Mouse (Mus musculus): Measurements from ENCODE around the gene Mgst3.

Mgst3 gene

DNA sequence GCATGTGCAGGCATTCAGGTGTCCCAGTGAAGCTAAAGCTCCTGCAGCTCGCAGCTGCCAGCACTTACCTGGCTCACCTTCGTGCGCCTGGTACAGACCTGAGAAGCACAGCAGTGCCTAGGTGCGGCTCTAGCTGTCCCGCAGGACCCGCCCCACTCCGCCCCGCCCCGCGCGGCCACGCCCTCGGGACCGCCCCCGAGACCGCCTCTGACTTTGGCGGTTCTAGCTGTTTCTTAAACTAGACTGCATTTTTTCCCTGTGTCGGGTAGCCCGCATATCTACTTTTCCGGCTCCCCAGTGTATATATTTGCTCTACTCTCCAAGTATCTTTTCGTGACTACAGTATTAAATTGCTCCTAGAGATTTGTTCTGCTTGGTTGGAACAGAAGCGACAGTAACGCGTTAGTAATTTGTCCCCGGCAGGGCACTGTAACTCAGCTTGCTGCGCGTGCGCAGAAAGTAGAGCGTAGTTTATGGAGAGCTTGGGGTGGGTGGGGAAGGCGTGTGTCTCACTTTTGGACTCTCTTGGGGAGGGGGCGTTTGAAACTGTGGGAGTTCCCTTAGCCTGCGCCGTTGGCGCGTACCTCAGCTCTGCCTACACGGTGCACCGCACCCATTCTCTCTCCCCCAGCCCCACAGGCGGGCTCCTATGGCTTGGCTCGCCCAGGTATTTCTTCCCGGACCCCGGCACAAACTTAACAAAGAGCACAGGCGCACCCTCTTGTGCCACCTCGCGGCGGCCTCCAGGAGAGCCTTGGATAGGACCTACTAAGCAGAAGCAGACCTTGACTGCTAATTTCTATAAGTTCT lies at the start of gene Mgst3:
Gene Mgst3 (minus strand): TSS at position 159 of the 810 bp plus-strand sequence.
- peak; percentile 92 for DNase-seq (ENCODE audit: inconsistent ontology term)

DNA sequence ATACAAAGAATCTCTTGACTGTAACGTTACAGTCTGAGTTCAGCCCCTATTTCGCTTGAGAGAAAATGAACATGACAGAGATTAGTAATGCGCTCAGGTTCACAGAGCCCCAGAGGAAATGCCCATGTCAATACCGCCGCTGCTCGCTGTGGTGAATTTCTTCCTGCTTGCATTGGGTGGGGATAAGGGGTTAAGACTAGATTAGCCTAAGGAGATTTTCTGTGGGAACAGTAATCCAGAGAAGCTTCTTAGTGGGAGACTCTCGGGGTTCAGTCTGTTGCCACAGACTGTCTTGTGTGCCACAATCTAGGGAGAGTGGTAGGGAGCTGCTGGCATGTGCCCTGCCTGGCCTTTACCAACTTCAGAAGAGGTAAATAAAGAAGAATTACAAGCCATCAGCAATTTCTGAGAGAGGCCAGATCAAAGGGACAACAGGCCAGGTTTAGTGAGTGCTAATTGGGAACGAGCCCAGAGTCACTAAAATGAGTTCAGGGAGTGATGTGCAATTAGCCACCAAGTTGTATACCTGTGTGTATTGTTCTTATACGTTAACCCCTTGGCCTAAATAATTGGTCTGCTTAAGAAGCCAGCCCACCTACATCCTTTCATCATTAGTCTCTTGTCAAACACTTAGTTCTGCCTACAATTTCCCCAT lies 44.7 kb upstream of the Mgst3 start:
- DNase-seq (ENCODE audit: inconsistent ontology term) = no peak

DNA sequence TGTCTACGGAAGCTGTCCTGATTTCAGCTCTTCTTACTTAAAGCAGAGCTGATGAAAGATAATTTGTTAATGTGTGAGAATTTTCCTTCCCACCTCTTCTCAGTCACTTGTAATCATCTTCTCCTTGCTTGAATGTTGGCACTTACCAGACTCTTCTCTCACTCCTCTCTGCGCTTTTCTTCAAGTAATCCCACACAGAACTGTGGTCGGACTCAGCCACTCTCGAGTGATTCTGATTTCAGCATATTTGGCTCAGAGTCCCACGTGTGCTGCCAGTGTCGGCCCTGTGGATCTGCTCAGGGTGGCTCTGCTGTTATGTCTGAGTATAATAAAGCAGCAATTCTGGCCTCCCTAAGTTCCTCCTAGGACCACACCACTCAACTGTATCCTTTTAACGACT lies 43.5 kb upstream of the Mgst3 start:
- no peak for DNase-seq (ENCODE audit: inconsistent ontology term)

DNA sequence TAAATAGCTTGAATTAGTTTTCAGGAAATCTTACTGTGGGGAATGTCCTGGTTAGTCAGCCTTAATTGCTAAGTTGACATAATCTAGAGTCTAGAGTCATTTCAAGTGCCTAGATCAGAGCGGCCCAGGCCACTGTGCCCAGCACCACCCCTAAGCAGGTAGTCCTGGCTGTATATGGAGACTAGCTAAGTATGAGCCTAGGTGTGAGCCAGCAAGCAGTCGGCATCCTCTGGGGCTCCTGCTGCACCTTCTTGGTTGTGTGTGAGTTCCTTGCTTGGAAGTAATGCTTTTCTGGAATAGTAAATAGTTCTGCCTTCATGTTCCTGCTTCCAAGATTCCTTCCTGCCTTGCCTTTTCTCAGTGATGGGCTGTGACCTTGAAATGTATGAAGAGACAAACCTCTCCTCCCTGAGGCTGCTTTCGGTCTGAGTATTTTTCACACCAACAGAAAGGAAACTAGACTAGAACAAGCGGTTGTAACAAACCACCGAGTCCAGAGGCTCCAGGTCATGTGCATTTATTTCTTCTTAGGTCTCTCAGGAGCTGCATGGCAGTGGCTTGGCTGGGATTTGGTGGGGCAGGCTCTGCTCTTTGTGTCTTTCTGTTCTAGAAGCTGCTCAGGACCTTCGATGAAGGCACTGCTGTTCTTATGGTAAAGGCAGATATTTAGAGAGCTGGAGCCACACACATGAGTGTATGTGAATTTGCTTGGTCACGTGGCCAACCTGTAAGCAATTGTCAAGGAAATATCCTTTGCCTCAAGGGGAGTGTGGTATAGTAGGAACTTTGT lies 42.7 kb upstream of the Mgst3 start:
- no peak for DNase-seq (ENCODE audit: inconsistent ontology term)

DNA sequence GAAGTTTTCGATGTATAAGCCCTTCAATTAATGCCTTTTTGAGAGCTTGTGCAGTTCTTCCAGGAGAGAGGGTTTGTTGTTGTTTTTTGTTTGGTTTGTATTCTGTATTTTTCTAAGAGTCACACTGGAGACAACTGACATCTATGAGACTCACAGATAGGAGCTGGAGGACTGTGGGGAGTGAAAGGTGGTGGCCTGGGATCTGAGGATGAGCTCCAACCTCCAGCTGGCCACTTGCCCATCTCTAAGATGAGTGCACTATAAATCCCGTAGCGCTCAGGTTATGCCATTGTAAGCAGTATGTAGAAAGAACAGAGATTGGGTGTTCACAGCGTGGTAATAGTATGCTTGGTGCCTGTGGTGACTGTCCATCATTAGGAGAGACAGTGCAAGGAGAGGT lies 41.3 kb upstream of the Mgst3 start:
- no peak for DNase-seq (ENCODE audit: inconsistent ontology term)

DNA sequence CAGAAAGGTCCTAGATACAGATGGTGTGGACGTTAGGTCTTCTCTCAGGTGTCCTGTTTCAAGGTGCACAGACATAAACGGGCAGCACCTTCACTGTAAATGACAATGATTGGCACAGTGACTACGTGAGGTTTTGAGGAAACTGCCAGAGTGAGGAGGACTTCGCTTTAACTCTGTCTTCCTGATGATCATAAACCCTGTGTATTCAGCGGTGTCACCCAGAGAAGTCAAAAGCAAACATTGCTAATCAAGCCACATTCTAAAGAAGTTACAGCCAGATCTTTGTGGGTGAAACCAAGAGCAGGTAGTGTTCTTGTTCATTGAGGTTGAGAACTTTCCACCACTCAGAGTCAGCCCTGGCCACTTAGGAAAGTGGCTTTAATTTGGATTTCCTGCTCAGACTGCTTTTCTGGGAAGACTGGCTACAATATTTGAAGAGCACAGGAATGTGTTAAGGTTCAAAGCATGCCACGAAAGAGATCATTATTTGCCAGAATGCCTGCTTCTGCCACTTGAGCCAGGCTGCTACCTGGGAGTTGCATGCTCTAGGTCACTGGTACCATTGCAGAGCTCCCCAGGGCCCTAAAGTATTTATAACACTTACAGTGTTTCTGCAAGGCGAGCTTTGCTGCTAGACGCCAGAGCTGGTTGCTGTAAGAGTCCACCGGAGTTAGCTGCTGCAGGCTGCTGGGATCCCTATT lies 37.5 kb upstream of the Mgst3 start:
- no peak for DNase-seq (ENCODE audit: inconsistent ontology term)

DNA sequence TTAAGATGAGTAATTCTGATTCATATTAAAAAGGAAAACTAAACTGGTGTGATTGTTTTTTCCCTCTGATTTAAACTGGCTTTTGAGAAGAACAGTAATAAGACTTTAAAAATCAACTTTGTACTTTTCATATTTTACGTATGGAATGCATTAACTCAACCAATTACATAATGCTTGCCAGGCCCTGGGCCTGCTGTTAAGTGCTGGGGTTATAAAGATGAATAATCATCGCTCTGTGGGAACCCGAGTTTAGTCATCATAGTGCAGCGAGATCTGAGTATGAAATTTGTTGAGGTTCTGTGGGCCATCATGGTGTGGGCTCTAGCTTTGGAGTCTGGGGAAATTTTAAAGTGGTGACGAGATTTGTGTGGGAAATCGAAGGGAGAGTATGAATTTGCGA lies 33.0 kb upstream of the Mgst3 start:
- no peak for DNase-seq (ENCODE audit: inconsistent ontology term)

DNA sequence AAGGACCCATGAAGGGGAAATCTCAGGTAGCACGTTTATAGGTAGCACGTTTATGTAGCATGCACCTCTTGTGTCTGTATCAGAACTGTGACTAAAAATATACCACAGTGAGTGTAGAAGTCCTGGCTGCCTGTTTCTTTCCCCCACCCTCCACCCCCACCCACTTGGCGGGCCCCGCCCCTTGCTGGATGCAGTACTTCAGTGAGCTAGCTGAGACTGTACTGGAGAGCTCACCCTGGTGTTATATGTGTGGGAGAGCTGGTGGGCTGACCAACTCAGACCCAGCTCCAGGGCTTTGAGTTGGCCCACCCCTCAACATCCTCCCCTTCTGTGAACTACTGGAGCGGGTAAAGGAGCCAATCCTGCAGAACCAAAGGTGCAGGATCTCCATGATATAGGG lies 31.9 kb upstream of the Mgst3 start:
- DNase-seq (ENCODE audit: inconsistent ontology term) = no peak

DNA sequence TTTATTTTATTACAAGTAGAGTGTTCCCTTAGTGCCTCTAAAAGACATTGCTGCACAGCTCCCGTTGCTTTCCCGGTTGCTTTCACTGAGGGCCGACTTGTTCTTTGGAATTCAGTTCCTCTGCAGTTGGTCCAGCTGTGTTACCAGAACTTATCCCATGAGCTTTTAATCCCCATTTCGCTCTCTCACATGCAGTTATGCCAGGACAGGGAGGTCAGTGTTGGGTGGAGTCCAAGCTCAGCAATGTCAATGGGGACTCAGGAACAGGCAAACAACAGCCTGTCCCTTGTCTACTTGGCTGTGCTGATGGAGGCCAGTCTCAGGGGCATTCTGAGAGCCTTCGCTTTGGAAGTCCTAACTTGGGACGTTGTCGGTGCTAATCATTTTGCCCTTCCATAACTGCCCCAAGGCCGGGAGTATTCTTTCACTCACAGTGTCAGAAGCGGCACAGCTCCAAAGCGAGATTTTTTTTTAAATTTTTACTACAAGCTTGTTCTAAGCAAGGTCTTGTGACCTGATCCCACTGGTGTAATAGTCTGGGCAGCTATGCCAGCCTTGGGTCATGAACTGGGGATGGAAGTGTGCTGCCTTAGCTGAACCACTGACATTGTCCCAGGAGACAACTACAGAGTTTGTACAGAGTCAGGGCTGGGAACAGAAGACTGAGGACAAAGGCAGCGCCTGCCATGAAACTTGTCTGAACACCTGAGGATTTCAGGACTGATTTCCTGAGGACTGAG lies 29.0 kb upstream of the Mgst3 start:
- DNase-seq (ENCODE audit: inconsistent ontology term) = peak; percentile 6

DNA sequence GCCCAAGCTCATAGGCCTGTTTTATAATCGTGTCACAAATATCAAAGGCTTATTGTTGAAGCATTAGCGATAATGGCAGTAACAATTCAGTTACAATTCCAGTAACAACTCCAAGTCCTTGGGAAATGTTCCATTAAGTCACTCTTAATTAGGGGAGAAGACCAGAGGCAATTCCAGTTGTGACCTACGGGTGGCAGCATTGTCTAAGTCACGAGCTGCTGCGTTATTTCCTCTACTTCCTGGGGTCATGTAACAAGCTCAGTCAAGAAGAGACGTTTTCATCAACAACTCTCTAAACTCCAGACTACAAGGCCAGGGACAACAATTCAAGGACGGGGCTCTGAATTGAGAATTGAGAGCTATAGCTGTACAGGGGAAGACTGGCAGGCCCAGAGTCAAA lies 21.2 kb upstream of the Mgst3 start:
- peak; percentile 78 for DNase-seq (ENCODE audit: inconsistent ontology term)

DNA sequence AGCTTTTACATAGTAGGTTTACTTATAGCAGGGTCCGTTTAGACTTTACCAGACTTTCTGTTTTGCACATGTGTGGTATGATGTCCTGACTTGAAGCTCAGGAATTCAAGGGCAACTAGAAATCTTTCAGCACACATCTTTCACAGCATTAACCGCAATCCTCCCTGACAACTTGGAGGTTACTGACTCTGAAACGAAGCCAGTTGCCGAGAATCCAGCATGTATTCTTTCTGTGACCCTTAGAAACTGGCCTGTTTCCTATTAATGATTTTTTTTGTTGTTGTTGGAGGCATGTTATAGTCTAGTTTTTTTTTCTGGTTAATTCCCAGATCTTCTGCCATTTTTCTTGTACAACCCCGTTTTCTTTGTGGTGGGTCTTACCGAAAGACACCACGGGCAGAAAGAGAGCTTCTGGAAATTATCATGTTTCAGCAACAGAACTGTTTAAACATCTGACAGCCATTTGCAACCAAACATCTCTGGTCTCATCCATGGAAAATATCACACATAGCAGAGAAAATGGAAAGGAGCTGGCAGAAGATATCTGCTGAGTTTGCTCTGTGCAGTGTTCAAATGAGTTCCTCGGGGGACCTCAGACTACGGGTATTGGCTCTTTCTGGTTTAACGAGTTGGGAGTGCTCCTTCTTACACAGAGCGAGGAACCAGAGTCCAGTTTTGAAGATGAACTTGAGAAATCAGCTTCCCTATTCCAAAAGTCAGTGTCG lies 18.5 kb upstream of the Mgst3 start:
- DNase-seq (ENCODE audit: inconsistent ontology term) = no peak

DNA sequence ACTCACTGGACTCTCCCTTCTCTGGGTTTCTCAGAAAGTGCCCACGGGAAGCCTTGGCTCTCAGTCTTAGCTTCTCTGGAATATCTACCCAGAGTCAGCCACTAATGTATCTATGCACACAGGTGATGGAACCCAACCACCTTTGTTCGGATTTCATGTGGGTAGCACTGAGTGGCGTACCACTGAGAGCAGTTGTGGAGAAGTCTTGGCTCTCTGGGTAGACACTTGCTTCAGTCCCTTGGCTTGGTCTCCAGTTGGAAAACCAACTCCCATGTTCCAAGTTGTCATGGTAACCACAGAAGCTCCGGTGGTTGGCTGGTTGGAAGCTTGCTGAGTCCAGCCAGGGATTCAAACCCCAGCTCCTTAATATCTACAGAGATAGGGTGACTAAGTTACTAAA lies 16.0 kb upstream of the Mgst3 start:
- DNase-seq (ENCODE audit: inconsistent ontology term) = no peak

DNA sequence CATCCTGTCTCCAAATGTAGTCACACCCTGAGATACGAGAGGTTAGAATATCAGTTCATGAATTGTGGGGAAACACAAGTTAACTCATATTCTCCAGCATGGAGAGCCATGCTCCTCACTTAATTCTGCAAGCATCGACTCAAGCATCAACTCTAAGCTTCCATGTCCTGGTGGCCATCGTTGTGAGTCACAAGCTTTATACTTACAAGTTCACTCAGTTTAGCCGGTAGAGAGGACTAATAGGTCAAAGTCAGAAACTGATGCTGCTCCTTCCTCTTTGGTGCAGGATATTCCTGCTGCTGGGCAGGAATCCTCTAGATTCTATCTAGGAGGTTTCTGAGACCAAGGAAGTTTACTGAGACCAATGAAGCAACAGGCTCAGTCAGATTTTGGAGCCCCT lies 11.6 kb upstream of the Mgst3 start:
- no peak for DNase-seq (ENCODE audit: inconsistent ontology term)

DNA sequence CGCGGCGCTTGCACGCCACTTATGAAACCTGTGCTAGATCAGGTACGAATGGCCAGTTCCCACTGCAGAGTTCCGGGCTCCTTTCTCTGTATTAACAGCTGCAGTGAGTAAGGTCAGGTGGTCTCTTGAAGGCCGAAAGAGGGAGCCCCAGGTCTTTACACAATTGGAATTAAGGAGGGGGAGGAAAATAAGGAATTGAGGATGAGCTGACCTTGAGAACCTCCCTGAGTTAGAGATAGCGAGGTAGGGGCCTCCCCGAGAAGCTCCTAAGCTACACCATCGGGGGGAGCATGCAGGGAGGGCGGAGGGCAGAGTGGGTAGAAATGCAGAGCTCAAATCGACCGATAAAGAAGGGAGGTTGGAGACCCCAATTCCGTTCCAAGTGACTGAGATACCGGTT lies 360 bp downstream of the Mgst3 start:
- no peak for DNase-seq (ENCODE audit: inconsistent ontology term)

DNA sequence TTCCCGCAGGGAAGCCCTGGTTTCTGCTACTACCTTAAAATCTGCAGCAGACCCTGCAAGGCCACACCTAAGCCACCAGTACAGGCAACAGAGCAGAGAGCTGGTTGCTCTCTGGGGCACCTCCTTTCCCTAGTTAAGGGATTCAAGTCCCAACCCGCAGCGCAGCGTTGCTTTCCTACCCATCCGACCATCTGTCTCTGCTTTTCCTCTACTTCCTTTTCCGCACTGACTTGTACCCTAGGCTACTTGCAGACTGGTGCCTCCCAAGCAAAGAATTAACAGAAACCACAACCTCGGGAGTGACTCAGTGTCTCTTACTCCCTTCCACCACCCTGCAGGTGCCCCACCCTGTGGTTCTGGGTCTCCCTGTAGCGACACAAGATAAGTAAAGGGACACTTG lies 954 bp downstream of the Mgst3 start:
- peak; percentile 22 for DNase-seq (ENCODE audit: inconsistent ontology term)

DNA sequence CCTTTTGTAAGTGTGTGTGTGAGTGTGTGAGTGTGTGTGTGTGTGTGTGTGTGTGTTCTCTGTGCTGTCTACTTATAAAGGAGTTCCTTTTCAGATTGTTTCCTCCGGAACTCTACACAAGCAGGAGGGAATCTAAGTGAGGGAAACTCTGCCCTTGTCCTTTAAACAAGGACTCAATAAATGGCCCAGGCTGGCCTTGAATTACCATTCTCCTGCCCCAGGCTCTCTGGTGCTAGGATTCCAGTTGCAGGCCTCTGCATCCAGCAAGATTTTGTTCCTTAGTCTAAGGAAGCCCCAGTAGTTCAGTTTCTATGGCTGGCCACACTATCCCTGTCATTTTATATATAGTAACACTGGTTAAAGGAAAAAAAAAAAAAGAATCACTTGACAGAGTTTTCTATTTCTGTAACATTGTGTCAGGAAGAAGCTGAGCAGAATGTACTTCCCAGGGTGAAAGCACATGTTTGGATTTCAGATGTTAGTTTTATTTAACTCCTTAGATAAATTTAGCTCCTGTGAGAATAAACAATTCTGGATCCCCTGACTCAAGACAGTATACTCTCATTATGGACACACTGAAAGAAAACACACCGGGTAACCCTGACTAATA lies 1.5 kb downstream of the Mgst3 start:
- no peak for DNase-seq (ENCODE audit: inconsistent ontology term)

DNA sequence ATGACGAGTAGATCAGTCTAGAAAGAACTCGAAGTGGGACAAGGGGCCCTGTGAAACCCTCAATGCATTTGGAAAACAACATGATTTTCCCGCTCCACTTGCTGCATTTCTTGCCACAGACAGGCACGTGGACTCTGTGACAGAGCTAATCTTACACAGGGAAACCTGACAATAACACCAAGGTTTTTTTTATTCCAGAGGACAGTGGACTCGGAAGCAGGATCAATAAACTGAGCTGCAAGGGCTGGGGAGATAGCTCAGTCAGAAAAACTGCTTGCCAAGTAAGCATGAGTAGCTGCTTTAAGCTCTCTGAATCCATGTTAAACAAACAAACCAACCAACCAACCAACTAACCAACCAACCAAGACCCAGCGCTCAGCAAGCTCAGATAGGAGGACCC lies 2.4 kb downstream of the Mgst3 start:
- no peak for DNase-seq (ENCODE audit: inconsistent ontology term)

DNA sequence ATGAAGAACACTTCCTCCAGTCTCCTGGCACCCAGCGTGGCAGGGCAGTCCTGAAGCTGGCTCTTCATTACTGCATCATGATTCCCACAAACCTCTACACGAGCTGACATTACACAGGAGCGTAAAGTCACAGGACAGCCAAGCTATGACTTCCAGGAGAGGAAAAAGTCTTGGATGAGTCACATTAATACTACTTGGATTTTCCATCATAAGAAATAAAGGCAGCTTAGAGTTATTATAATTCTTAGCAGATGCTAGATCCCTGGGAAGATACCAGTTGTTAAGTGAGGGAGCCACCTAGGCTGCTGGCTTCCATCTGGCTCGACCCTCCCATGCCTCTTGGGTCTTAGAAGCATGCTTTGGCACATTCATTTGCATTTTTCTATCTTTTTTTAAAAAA lies 3.3 kb downstream of the Mgst3 start:
- DNase-seq (ENCODE audit: inconsistent ontology term) = no peak

DNA sequence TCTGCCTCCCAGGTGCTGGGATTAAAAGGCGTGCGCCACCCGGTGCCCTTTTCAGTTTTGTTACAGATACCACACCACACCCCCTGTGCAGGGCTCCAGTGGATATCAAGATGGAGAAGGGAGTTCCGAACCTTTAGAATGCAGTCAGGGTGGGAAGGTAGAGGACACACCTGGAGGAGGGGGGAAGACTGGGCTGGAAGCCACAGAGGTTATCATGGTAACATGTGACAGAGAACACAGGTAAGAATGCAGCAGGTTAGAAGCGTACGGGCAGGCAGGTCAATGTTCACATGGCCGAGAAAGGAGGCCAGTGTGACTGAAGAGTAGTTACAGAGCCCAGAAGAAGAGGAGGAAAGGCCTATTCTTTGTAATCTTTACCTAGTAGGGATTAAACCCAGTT lies 4.1 kb downstream of the Mgst3 start:
- DNase-seq (ENCODE audit: inconsistent ontology term) = no peak

DNA sequence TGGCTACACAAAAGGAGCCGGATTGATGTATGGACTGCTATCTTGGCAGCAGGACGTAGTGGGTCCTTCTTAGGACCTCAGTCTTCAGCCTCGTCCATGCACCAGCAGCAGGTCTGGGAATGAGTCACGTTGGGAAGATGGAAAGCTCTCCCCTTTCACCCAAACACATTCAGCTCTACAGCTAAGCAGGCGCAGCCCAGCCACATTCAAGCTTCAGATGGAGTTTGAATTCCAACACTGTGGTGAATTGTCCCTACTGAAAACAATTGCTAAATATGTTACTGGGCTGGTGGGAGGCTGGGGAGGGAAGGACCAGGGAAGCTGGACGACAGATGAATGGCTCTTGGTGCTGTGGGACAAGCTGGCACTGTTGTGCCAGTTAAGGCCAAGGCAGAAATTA lies 5.1 kb downstream of the Mgst3 start:
- no peak for DNase-seq (ENCODE audit: inconsistent ontology term)
